Mouse (Mus musculus): ENCODE data around the gene Tha1. TPM values are rescaled to one million over a fixed set of nuclear protein-coding genes. Genes with fewer than 3 reads are reported as not detected.

Tha1 gene
- polyA plus RNA-seq, 1 experiment, result 1.4 TPM

- TF ChIP-seq CTCF (IDR thresholded peaks at IDR 0.05; ENCODE audit: control insufficient read depth, insufficient read depth, insufficient read length) (no peak), USF1 (IDR thresholded peaks at IDR 0.05; ENCODE audit: low read depth) (no peak), MYOD1 (IDR thresholded peaks at IDR 0.05; ENCODE audit: control insufficient read depth, insufficient read length, low read depth) (no peak), MAX (IDR thresholded peaks at IDR 0.05) (no peak), FOSL1 (IDR thresholded peaks at IDR 0.05; ENCODE audit: insufficient read depth, low read length, poor library complexity, severe bottlenecking) (no peak), MYOG (IDR thresholded peaks at IDR 0.05; ENCODE audit: control insufficient read depth, extremely low read depth, insufficient read length) (no peak), CEBPB (IDR thresholded peaks at IDR 0.05; ENCODE audit: low read depth) (no peak)
- Histone ChIP-seq H3K79me3 (ENCODE audit: low read depth) (peaks cover 41% of the 10 kb centered on the region), H3K36me3 (ENCODE audit: control insufficient read depth, insufficient read depth) (peaks cover 72% of the 10 kb centered on the region), H3K79me2 (ENCODE audit: control insufficient read depth, insufficient read depth) (peaks cover 49% of the 10 kb centered on the region), H3K27me3 (ENCODE audit: control insufficient read depth, insufficient read depth, insufficient read length) (no peaks in the 10 kb centered on the region), H3ac (ENCODE audit: control insufficient read depth, insufficient read length, low read depth) (no peak overlapping the region), H3K4me3 (ENCODE audit: insufficient read depth, poor library complexity, severe bottlenecking) (no peak overlapping the region)
These were observed 17.9 kb downstream of the Tha1 start for GRCm38 (mm10) chr11:117855360-117855759.

- Histone ChIP-seq H3K79me3 (ENCODE audit: low read depth) (peaks cover 52% of the 10 kb centered on the region), H3K27me3 (ENCODE audit: control insufficient read depth, insufficient read depth, insufficient read length) (no peaks in the 10 kb centered on the region), H3ac (ENCODE audit: control insufficient read depth, insufficient read length, low read depth) (no peak overlapping the region), H3K79me2 (ENCODE audit: control insufficient read depth, insufficient read depth) (peaks cover 60% of the 10 kb centered on the region), H3K36me3 (ENCODE audit: control insufficient read depth, insufficient read depth) (peaks cover 74% of the 10 kb centered on the region), H3K4me3 (ENCODE audit: insufficient read depth, poor library complexity, severe bottlenecking) (no peak overlapping the region)
- TF ChIP-seq MYOG (IDR thresholded peaks at IDR 0.05; ENCODE audit: control insufficient read depth, extremely low read depth, insufficient read length), result no peak
- TF ChIP-seq MAX (IDR thresholded peaks at IDR 0.05), result no peak
- TF ChIP-seq FOSL1 (IDR thresholded peaks at IDR 0.05; ENCODE audit: insufficient read depth, low read length, poor library complexity, severe bottlenecking), result no peak
- no peak for TF ChIP-seq MYOD1 (IDR thresholded peaks at IDR 0.05; ENCODE audit: control insufficient read depth, insufficient read length, low read depth)
These were observed 19.0 kb downstream of the Tha1 start for GRCm38 (mm10) chr11:117854241-117854640.

GRCm38 (mm10) chr11:117852875-117853274 is 20.4 kb downstream of the Tha1 start:
- Histone ChIP-seq H3K27me3 (ENCODE audit: control insufficient read depth, insufficient read depth, insufficient read length) (no peaks in the 10 kb centered on the region), H3K4me3 (ENCODE audit: insufficient read depth, poor library complexity, severe bottlenecking) (no peak overlapping the region), H3K79me2 (ENCODE audit: control insufficient read depth, insufficient read depth) (peaks cover 73% of the 10 kb centered on the region), H3ac (ENCODE audit: control insufficient read depth, insufficient read length, low read depth) (no peak overlapping the region), H3K79me3 (ENCODE audit: low read depth) (peaks cover 53% of the 10 kb centered on the region), H3K36me3 (ENCODE audit: control insufficient read depth, insufficient read depth) (peaks cover 74% of the 10 kb centered on the region)
- TF ChIP-seq FOSL1 (IDR thresholded peaks at IDR 0.05; ENCODE audit: insufficient read depth, low read length, poor library complexity, severe bottlenecking) (no peak), MAX (IDR thresholded peaks at IDR 0.05) (no peak), USF1 (IDR thresholded peaks at IDR 0.05; ENCODE audit: low read depth) (no peak)

- TF ChIP-seq MYOD1 (IDR thresholded peaks at IDR 0.05; ENCODE audit: control insufficient read depth, insufficient read length, low read depth) (peak; percentile 45), USF1 (IDR thresholded peaks at IDR 0.05; ENCODE audit: low read depth) (no peak)
- Histone ChIP-seq H3ac (ENCODE audit: control insufficient read depth, insufficient read length, low read depth) (peak within 1 kb of the TSS; percentile 92), H3K27me3 (ENCODE audit: control insufficient read depth, insufficient read depth, insufficient read length) (no peaks in the 10 kb centered on the region), H3K79me3 (ENCODE audit: low read depth) (peaks cover 53% of the 10 kb centered on the region), H3K36me3 (ENCODE audit: control insufficient read depth, insufficient read depth) (peaks cover 40% of the 10 kb centered on the region), H3K79me2 (ENCODE audit: control insufficient read depth, insufficient read depth) (peaks cover 63% of the 10 kb centered on the region), H3K4me3 (ENCODE audit: insufficient read depth, poor library complexity, severe bottlenecking) (peak within 1 kb of the TSS; percentile 98)
These were observed 24.2 kb downstream of the Tha1 start, which contains the start of gene Birc5 for GRCm38 (mm10) chr11:117848985-117849671. Birc5 (plus strand) TSS chr11:117849251.

- TF ChIP-seq MAX (IDR thresholded peaks at IDR 0.05) (no peak), USF1 (IDR thresholded peaks at IDR 0.05; ENCODE audit: low read depth) (no peak), CEBPB (IDR thresholded peaks at IDR 0.05; ENCODE audit: low read depth) (no peak), MYOG (IDR thresholded peaks at IDR 0.05; ENCODE audit: control insufficient read depth, extremely low read depth, insufficient read length) (no peak), FOSL1 (IDR thresholded peaks at IDR 0.05; ENCODE audit: insufficient read depth, low read length, poor library complexity, severe bottlenecking) (no peak), MYOD1 (IDR thresholded peaks at IDR 0.05; ENCODE audit: control insufficient read depth, insufficient read length, low read depth) (no peak)
- peaks cover 46% of the 10 kb centered on the region for H3K79me3 ChIP-seq (ENCODE audit: low read depth)
- peaks cover 33% of the 10 kb centered on the region for H3K36me3 ChIP-seq (ENCODE audit: control insufficient read depth, insufficient read depth)
- H3ac ChIP-seq (ENCODE audit: control insufficient read depth, insufficient read length, low read depth), result peak overlapping the region; percentile 85
- peaks cover 56% of the 10 kb centered on the region for H3K79me2 ChIP-seq (ENCODE audit: control insufficient read depth, insufficient read depth)
- peak overlapping the region; percentile 98 for H3K4me3 ChIP-seq (ENCODE audit: insufficient read depth, poor library complexity, severe bottlenecking)
- no peaks in the 10 kb centered on the region for H3K27me3 ChIP-seq (ENCODE audit: control insufficient read depth, insufficient read depth, insufficient read length)
These were observed 24.9 kb downstream of the Tha1 start for GRCm38 (mm10) chr11:117848271-117848984.

Data from C2C12 (cell line).